Mouse (Mus musculus) liver, embryonic 13.5 days (tissue): ENCODE data around the gene Arhgap33. TPM values are rescaled to one million over a fixed set of nuclear protein-coding genes. Genes with fewer than 3 reads are reported as not detected.
"Not testable (repeated sequence)": the region's sequence is repeated elsewhere in the genome, so short reads cannot be mapped to it uniquely, and the experiment has no call there.

Experiments used
- ATAC-seq: fragments of 200-750 bp; cut with Nextera tagmentation; 2 replicates; pipeline ENCODE4 v1.8.0; 2017; ENCODE audit warnings: low read depth, mild to moderate bottlenecking, moderate number of reproducible peaks, moderate library complexity
- DNase-seq: peaks from one replicate; pipeline ENCODE4 v3.0.0; 2022
- H3K27ac ChIP-seq: fragments of 300-500 bp; sonication (generic); 2 replicates; pipeline ENCODE4 v1.5.1; 2015; ENCODE audit warnings: moderate library complexity, mild to moderate bottlenecking, inconsistent platforms
- H3K27me3 ChIP-seq: fragments of 300-500 bp; sonication (generic); 2 replicates; pipeline ENCODE4 v1.6.1; 2015; ENCODE audit warnings: mild to moderate bottlenecking, inconsistent platforms
- H3K36me3 ChIP-seq: fragments of 300-500 bp; sonication (generic); 2 replicates; pipeline ENCODE4 v1.6.1; 2015; ENCODE audit warnings: mild to moderate bottlenecking, inconsistent platforms
- H3K4me1 ChIP-seq: fragments of 300-500 bp; sonication (generic); replicated peaks from 2 replicates; pipeline ENCODE4 v1.6.1; 2015; ENCODE audit warnings: inconsistent platforms
- H3K4me2 ChIP-seq: fragments of 300-500 bp; sonication (generic); 2 replicates; pipeline ENCODE4 v1.6.1; 2015; ENCODE audit warnings: inconsistent platforms, mild to moderate bottlenecking, moderate library complexity
- H3K4me3 ChIP-seq: fragments of 300-500 bp; sonication (generic); replicated peaks from 2 replicates; pipeline ENCODE4 v1.5.1; 2015; ENCODE audit warnings: mild to moderate bottlenecking, inconsistent platforms
- H3K9ac ChIP-seq: fragments of 300-500 bp; sonication (generic); 2 replicates; pipeline ENCODE4 v1.6.1; 2015; ENCODE audit warnings: mild to moderate bottlenecking, inconsistent platforms
- H3K9me3 ChIP-seq: fragments of 300-500 bp; sonication (generic); replicated peaks from 2 replicates; pipeline ENCODE4 v1.6.1; 2016; ENCODE audit warnings: inconsistent platforms
- WGBS: fragments of 180-500 bp; shearing (Covaris S2); methylation state at CpG from one replicate; pipeline ENCODE4 v1.1.7; 2015; ENCODE audit not compliant: insufficient replicate concordance; 5-methylcytosine and 5-hydroxymethylcytosine counted together
- microRNA-seq: library from miRNA; unstranded; fragments of <30 nt; microRNA quantifications from one replicate; pipeline ENCODE4, GENCODE M21; 2016
- polyA plus RNA-seq: library from polyadenylated mRNA; unstranded; fragments of >200 nt; fragmentation: Nextera tagmentation; extraction: Ambion mirVana; gene quantifications from 2 replicates; pipeline ENCODE4 v1.2.1, GENCODE M21; 2015

Gene Arhgap33
- polyA plus RNA-seq, 1 experiment from 2014 or later, result 2.0 TPM

GRCm38 (mm10) chr7:30490957-30491307, 43.9 kb downstream of the Arhgap33 start:
- Histone ChIP-seq H3K9me3 (no peaks in the 10 kb centered on the region), H3K4me1 (peaks cover 5% of the 10 kb centered on the region; the same call in 1 of the 2 replicates), H3K4me3 (no peak overlapping the region), H3K27me3 (no peaks in the 10 kb centered on the region), H3K9ac (no peak overlapping the region), H3K27ac (no peak overlapping the region), H3K36me3 (no peaks in the 10 kb centered on the region), H3K4me2 (no peak overlapping the region)
- no peak for DNase-seq
- WGBS, result 26% methylated on average over 6 of the region's 6 CpGs
- ATAC-seq, result no peak

GRCm38 (mm10) chr7:30490251-30490956, 44.5 kb downstream of the Arhgap33 start:
- 29% methylated on average over 16 of the region's 16 CpGs for WGBS
- Histone ChIP-seq H3K27me3 (no peaks in the 10 kb centered on the region), H3K4me1 (peaks cover 5% of the 10 kb centered on the region; the same call in 1 of the 2 replicates), H3K9me3 (no peaks in the 10 kb centered on the region), H3K36me3 (no peaks in the 10 kb centered on the region), H3K9ac (no peak overlapping the region), H3K4me3 (no peak overlapping the region), H3K4me2 (no peak overlapping the region), H3K27ac (no peak overlapping the region)
- ATAC-seq (no peak), DNase-seq (no peak)

GRCm38 (mm10) chr7:30484250-30484649, 50.6 kb downstream of the Arhgap33 start:
- Histone ChIP-seq H3K4me2 (no peak overlapping the region), H3K27me3 (peaks cover 8% of the 10 kb centered on the region; the same call in 1 of the 2 replicates), H3K27ac (no peak overlapping the region), H3K9ac (no peak overlapping the region), H3K36me3 (no peaks in the 10 kb centered on the region), H3K4me1 (no peaks in the 10 kb centered on the region), H3K4me3 (no peak overlapping the region), H3K9me3 (no peaks in the 10 kb centered on the region)
- WGBS, result 11% methylated on average over 8 of the region's 8 CpGs
- ATAC-seq (no peak), DNase-seq (no peak)

GRCm38 (mm10) chr7:30477415-30478381, 57.2 kb downstream of the Arhgap33 start:
- no peak overlapping the region for H3K9ac ChIP-seq
- H3K36me3 ChIP-seq, result no peaks in the 10 kb centered on the region
- DNase-seq (no peak), ATAC-seq (no peak)
- H3K4me3 ChIP-seq, result peak overlapping the region; percentile 18; the same call in 1 of the 2 replicates
- WGBS, result 12% methylated on average over 31 of the region's 32 CpGs
- H3K9me3 ChIP-seq, result no peaks in the 10 kb centered on the region
- H3K27ac ChIP-seq, result no peak overlapping the region
- peak overlapping the region; percentile 28 for H3K4me2 ChIP-seq
- no peaks in the 10 kb centered on the region for H3K4me1 ChIP-seq
- peaks cover 17% of the 10 kb centered on the region; the same call in 1 of the 2 replicates for H3K27me3 ChIP-seq

GRCm38 (mm10) chr7:30476136-30476535, 58.7 kb downstream of the Arhgap33 start:
- ATAC-seq, H3K9me3 ChIP-seq, H3K36me3 ChIP-seq, H3K4me2 ChIP-seq, H3K4me3 ChIP-seq, H3K9ac ChIP-seq, DNase-seq, H3K27ac ChIP-seq, H3K4me1 ChIP-seq: not testable (repeated sequence)
- peaks cover 14% of the 10 kb centered on the region; the same call in 1 of the 2 replicates for H3K27me3 ChIP-seq
- WGBS, result 69% methylated on average over 7 of the region's 7 CpGs

- Histone ChIP-seq H3K27ac (peak overlapping the region; percentile 54; the same call in 1 of the 2 replicates), H3K4me1 (no peaks in the 10 kb centered on the region), H3K9ac (no peak overlapping the region), H3K36me3 (no peaks in the 10 kb centered on the region), H3K4me2 (no peak overlapping the region), H3K27me3 (0 out of 2 replicates have a peak, but pooled peaks cover 12% of the 10 kb centered on the region), H3K4me3 (no peak overlapping the region), H3K9me3 (no peaks in the 10 kb centered on the region)
- WGBS, result 52% methylated on average over 4 of the region's 4 CpGs
- DNase-seq (no peak), ATAC-seq (peak; percentile 71)
Measured at GRCm38 (mm10) chr7:30474999-30475398, 59.9 kb downstream of the Arhgap33 start.

GRCm38 (mm10) chr7:30472411-30472810, 62.4 kb downstream of the Arhgap33 start:
- no peaks in the 10 kb centered on the region for H3K9me3 ChIP-seq
- no peak overlapping the region for H3K4me2 ChIP-seq
- no peak overlapping the region for H3K9ac ChIP-seq
- ATAC-seq (no peak), DNase-seq (no peak)
- 47% methylated on average over 5 of the region's 5 CpGs for WGBS
- H3K27me3 ChIP-seq, result peaks cover 10% of the 10 kb centered on the region
- no peak overlapping the region for H3K27ac ChIP-seq
- no peaks in the 10 kb centered on the region for H3K4me1 ChIP-seq
- no peak overlapping the region for H3K4me3 ChIP-seq
- no peaks in the 10 kb centered on the region for H3K36me3 ChIP-seq

Small RNAs within 50 kb of the gene (microRNA-seq; reads per million reads assigned to microRNA genes)
- gene Gm38670, result 5.3 reads per million, percentile 13 among the genes with 10 or more reads in this experiment

Other genes with a start within 250 kb of the Arhgap33 start
- gene Clip3, start 243.3 kb downstream of the Arhgap33 start, polyA plus RNA-seq, result 1.4 and 1.7 TPM in 2 replicates
- gene Alkbh6, start 226.3 kb downstream of the Arhgap33 start, polyA plus RNA-seq, result 17.2 and 18.9 TPM in 2 replicates
- gene Syne4, start 220.3 kb downstream of the Arhgap33 start, polyA plus RNA-seq, result 6.1 and 8.8 TPM in 2 replicates
- 1.3 and 1.8 TPM in 2 replicates for gene E130208F15Rik, start 213.3 kb downstream of the Arhgap33 start, polyA plus RNA-seq
- gene Sdhaf1, start 211.2 kb downstream of the Arhgap33 start, polyA plus RNA-seq, result 6.4 and 6.6 TPM in 2 replicates
- gene Lrfn3, start 172.3 kb downstream of the Arhgap33 start, polyA plus RNA-seq, result 1.4 and 1.5 TPM in 2 replicates
- gene Tyrobp, start 121.3 kb downstream of the Arhgap33 start, polyA plus RNA-seq, result 65.8 and 80.0 TPM in 2 replicates
- 2.7 and 4.0 TPM in 2 replicates for gene Hcst, start 115.2 kb downstream of the Arhgap33 start, polyA plus RNA-seq
- gene Nfkbid, start 113.3 kb downstream of the Arhgap33 start, polyA plus RNA-seq, result 1.2 TPM in 2 replicates
- 4.6 and 4.7 TPM in 2 replicates for gene Aplp1, start 89.5 kb downstream of the Arhgap33 start, polyA plus RNA-seq
- 0.16 and 0.20 TPM in 2 replicates for gene Kirrel2, start 77.4 kb downstream of the Arhgap33 start, polyA plus RNA-seq
- gene Nphs1, start 76.7 kb downstream of the Arhgap33 start, polyA plus RNA-seq, result 0.13 and 0.17 TPM in 2 replicates
- 28.1 and 28.6 TPM in 2 replicates for gene Prodh2, start 41.4 kb downstream of the Arhgap33 start, polyA plus RNA-seq
- gene Hspb6, start 17.1 kb upstream of the Arhgap33 start, polyA plus RNA-seq, result 4.4 and 4.6 TPM in 2 replicates
- gene Proser3, start 17.2 kb upstream of the Arhgap33 start, polyA plus RNA-seq, result 1.8 and 2.3 TPM in 2 replicates
- 25.3 and 31.9 TPM in 2 replicates for gene Lin37, start 24.8 kb upstream of the Arhgap33 start, polyA plus RNA-seq
- gene U2af1l4, start 28.2 kb upstream of the Arhgap33 start, polyA plus RNA-seq, result 49.4 TPM in 2 replicates
- 3.4 and 3.8 TPM in 2 replicates for gene Gm49396, start 28.3 kb upstream of the Arhgap33 start, polyA plus RNA-seq
- 80.1 and 81.3 TPM in 2 replicates for gene Psenen, start 28.6 kb upstream of the Arhgap33 start, polyA plus RNA-seq
- gene Igflr1, start 30.4 kb upstream of the Arhgap33 start, polyA plus RNA-seq, result 1.6 and 2.1 TPM in 2 replicates
- 2.8 and 3.8 TPM in 2 replicates for gene Kmt2b, start 53.7 kb upstream of the Arhgap33 start, polyA plus RNA-seq
- 0.09 and 0.20 TPM in 2 replicates for gene Zbtb32, start 63.8 kb upstream of the Arhgap33 start, polyA plus RNA-seq
- gene Upk1a, start 77.8 kb upstream of the Arhgap33 start, polyA plus RNA-seq, result 0.09 and 0.50 TPM in 2 replicates
- 690 and 705 TPM in 2 replicates for gene Cox6b1, start 91.1 kb upstream of the Arhgap33 start, polyA plus RNA-seq
- gene Etv2, start 100.8 kb upstream of the Arhgap33 start, polyA plus RNA-seq, result 0.09 TPM in 1 of 2 replicates, not detected in the other
- gene Rbm42, start 115.3 kb upstream of the Arhgap33 start, polyA plus RNA-seq, result 58.0 and 59.4 TPM in 2 replicates
- gene Haus5, start 129.9 kb upstream of the Arhgap33 start, polyA plus RNA-seq, result 38.2 and 38.7 TPM in 2 replicates
- gene Pmis2, start 136.5 kb upstream of the Arhgap33 start, polyA plus RNA-seq, result not detected in 2 replicates
- gene 2200002J24Rik, start 163.9 kb upstream of the Arhgap33 start, polyA plus RNA-seq, result 0.34 and 0.37 TPM in 2 replicates
- 1.1 and 1.7 TPM in 2 replicates for gene Atp4a, start 177.1 kb upstream of the Arhgap33 start, polyA plus RNA-seq
- 108 and 121 TPM in 2 replicates for gene Tmem147, start 194.5 kb upstream of the Arhgap33 start, polyA plus RNA-seq
- not detected in 2 replicates for gene Gapdhs, start 208.6 kb upstream of the Arhgap33 start, polyA plus RNA-seq
- gene Sbsn, start 216.4 kb upstream of the Arhgap33 start, polyA plus RNA-seq, result 0.08 and 0.22 TPM in 2 replicates
- gene Dmkn, start 228.7 kb upstream of the Arhgap33 start, polyA plus RNA-seq, result 0.17 TPM in 1 of 2 replicates, not detected in the other